Mouse (Mus musculus) thymus, adult 2 months (tissue): ENCODE data around the gene Gm16427.
"Not testable (repeated sequence)": the region's sequence is repeated elsewhere in the genome, so short reads cannot be mapped to it uniquely, and the experiment has no call there.

Experiments used
- CTCF ChIP-seq: fragments of 200-500 bp; IDR thresholded peaks from 2 replicates; pipeline ENCODE4 v1.5.1; 2012; ENCODE audit warnings: mild to moderate bottlenecking, control low read depth, low read length, moderate library complexity, borderline replicate concordance; ENCODE audit not compliant: control insufficient read depth, poor library complexity, insufficient read depth; ENCODE audit errors: extremely low read depth
- POLR2A ChIP-seq: fragments of 200-500 bp; IDR thresholded peaks from 2 replicates; pipeline ENCODE4 v1.6.1; 2012; ENCODE audit warnings: mild to moderate bottlenecking, low read length, control low read depth, moderate library complexity; ENCODE audit not compliant: control insufficient read depth, poor library complexity, insufficient read depth; ENCODE audit errors: extremely low read depth

DNA sequence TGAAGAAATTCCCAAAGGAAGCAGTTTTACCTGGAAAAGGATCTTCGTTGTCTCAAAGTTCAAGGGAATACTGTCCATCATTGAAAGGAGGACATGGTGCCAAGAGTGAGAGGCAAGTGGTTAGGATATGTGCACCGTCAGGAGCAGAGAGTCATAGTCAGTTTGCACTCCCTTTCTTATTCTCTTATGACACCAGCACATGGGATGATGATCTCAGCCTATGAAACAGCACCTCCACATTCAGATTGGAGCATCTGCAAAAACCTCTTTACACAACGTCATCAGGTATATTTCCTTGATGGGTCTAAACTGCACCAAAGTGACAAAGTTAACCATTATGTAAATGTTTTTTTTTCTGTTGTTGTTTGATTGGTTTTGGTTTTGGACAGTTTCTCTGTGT lies at the start of gene Gm16427:
- TF ChIP-seq POLR2A, CTCF: not testable (repeated sequence)
